Comparison of ENCODE assay signal across 16 mouse cellular contexts in genomic region chr19:10168441-10168840, GRCm38 (mm10).
"Had no signal": no experiment of that assay in that cellular context is flagged by ENCODE, and none has a peak within 500 bp of the region (broad histone marks: within the 10 kb centered on the region; RNA-seq: fewer than 3 reads in every experiment).

No protein-coding gene starts in this region.

- H3K9me3 ChIP-seq: lung, embryonic 15.5 days; megakaryocyte, embryonic 14.5 days; midbrain, embryonic 12.5 days; neural tube, embryonic 12.5 days; stomach, embryonic 15.5 days had no signal

- H3K9ac ChIP-seq: lung, embryonic 15.5 days; midbrain, embryonic 12.5 days; neural tube, embryonic 12.5 days; stomach, embryonic 15.5 days had no signal

- H3K4me1 ChIP-seq: midbrain, embryonic 12.5 days; neural tube, embryonic 12.5 days; stomach, embryonic 15.5 days had no signal

- H3K27ac ChIP-seq: lung, embryonic 15.5 days; macrophage; midbrain, embryonic 12.5 days; neural tube, embryonic 12.5 days; stomach, embryonic 15.5 days; stomach, postnatal 0 days had no signal

- H3K36me3 ChIP-seq: lung, embryonic 15.5 days; midbrain, embryonic 12.5 days; neural tube, embryonic 12.5 days; stomach, embryonic 15.5 days had no signal

- H3K4me3 ChIP-seq: lung, embryonic 15.5 days; megakaryocyte, embryonic 14.5 days; midbrain, embryonic 12.5 days; neural tube, embryonic 12.5 days; stomach, embryonic 15.5 days had no signal

- ATAC-seq: lung, postnatal 0 days; midbrain, embryonic 16.5 days had no signal

- DNase-seq: lung, adult 2 months; lung, postnatal 14 days; lung, postnatal 36 days; midbrain, embryonic 14.5 days; right cerebral cortex, postnatal 14 days; thymus, adult 2 months; thymus, postnatal 36 days had no signal

- H3K4me2 ChIP-seq: lung, embryonic 15.5 days; midbrain, embryonic 12.5 days; neural tube, embryonic 12.5 days; stomach, embryonic 15.5 days had no signal

- H3K27me3 ChIP-seq: lung, embryonic 15.5 days; megakaryocyte, embryonic 14.5 days; midbrain, embryonic 12.5 days; neural tube, embryonic 12.5 days; stomach, embryonic 15.5 days had no signal
